Mouse (Mus musculus): ENCODE data around the gene Lrba. TPM values are rescaled to one million over a fixed set of nuclear protein-coding genes. Genes with fewer than 3 reads are reported as not detected.
A peak's percentile ranks its signal among the peaks of the same experiment; 100 is the strongest.

The Lrba gene
- 5.1 and 5.4 TPM in 2 replicates for polyA plus RNA-seq (2012; rRNA removed)

DNA sequence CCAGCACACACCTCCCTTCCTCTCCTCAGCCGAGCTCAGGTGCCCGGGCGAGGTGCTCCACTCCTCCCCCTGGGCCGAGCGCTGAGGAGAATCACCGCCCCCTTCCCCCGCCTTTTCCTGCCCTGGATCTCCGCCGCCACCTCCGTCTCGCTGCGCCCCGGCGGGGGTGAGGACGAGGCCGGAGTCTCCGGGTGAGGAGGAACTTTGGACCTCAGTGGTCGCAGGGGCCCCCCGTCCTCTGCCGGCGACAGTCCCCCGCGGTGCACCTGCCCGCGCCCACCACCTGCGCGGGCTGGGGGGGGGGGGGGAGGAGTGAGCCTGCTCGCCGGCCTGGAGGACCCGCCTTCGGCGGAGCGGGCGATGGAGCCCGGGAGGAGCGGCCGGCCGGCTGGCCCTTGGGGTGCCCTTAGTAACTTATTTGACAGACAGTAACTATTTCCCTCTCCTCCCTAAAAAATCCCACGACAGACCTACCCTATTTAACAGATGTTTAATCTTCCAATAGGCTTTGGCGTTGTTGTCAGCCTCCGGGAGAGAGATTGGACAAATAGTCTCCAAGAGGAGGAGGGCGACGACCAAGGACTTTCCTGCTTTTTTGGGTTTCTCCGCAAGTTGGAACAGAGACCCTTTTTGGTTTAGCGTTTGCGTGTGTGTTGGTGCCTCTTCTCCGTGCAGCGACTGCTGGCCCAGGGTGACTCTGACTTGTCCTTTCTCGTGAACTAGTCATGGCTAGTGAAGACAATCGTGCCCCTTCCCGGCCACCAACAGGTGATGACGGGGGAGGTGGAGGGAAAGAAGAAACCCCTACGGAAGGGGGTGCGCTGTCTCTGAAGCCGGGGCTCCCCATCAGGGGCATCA lies at the start of gene Lrba:
TSS of gene Lrba (plus strand) at position 117 of the 858 bp plus-strand sequence.
- no peaks in the 10 kb centered on the region for H3K27me3 ChIP-seq (ENCODE audit: control insufficient read depth, insufficient read depth, low read length)
- peak within 1 kb of the TSS; percentile 91 for H3K27ac ChIP-seq (ENCODE audit: control insufficient read depth, insufficient read depth, low read depth, low read length)
- no peaks in the 10 kb centered on the region for H3K36me3 ChIP-seq (ENCODE audit: control insufficient read depth, insufficient read depth, low read length)
- peak within 1 kb of the TSS; percentile 91 for H3K4me3 ChIP-seq (ENCODE audit: control insufficient read depth, low read depth, low read length)
- TF ChIP-seq POLR2A (IDR thresholded peaks at IDR 0.05; ENCODE audit: control insufficient read depth, low read depth, low read length) (peak; percentile 17; the same call in 1 of the 2 replicates), CTCF (IDR thresholded peaks at IDR 0.05; ENCODE audit: control insufficient read depth, insufficient read depth, insufficient replicate concordance, low read depth, low read length) (no peak)
- H3K4me1 ChIP-seq (ENCODE audit: control insufficient read depth, insufficient read depth, low read length): peaks cover 4% of the 10 kb centered on the region

DNA sequence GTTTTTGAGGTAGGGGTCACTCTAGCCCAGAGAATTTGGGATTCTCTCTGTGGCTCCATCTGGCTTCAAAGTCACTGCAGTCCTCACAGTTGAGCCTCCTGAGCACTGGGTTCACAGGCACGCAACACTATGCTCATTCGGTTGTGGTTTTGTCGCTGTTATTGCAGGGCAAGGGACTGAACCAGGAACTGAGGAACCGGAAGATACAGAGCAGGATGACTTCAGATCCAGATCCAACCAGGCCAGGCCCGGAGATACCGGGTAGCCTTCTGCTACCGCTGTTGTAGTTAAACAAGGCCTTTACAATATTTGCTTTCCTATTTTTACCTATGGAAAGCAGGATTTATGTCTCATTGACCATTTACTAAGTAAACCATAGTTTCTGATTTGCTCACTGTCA lies 44.8 kb upstream of the Lrba start:
- H3K27ac ChIP-seq (ENCODE audit: control insufficient read depth, insufficient read depth, low read depth, low read length): no peak overlapping the region
- no peaks in the 10 kb centered on the region; the same call in 1 of the 2 replicates for H3K4me1 ChIP-seq (ENCODE audit: control insufficient read depth, insufficient read depth, low read length)
- no peak for TF ChIP-seq POLR2A (IDR thresholded peaks at IDR 0.05; ENCODE audit: control insufficient read depth, low read depth, low read length)
- H3K27me3 ChIP-seq (ENCODE audit: control insufficient read depth, insufficient read depth, low read length): no peaks in the 10 kb centered on the region
- H3K36me3 ChIP-seq (ENCODE audit: control insufficient read depth, insufficient read depth, low read length): no peaks in the 10 kb centered on the region
- no peak overlapping the region for H3K4me3 ChIP-seq (ENCODE audit: control insufficient read depth, low read depth, low read length)

DNA sequence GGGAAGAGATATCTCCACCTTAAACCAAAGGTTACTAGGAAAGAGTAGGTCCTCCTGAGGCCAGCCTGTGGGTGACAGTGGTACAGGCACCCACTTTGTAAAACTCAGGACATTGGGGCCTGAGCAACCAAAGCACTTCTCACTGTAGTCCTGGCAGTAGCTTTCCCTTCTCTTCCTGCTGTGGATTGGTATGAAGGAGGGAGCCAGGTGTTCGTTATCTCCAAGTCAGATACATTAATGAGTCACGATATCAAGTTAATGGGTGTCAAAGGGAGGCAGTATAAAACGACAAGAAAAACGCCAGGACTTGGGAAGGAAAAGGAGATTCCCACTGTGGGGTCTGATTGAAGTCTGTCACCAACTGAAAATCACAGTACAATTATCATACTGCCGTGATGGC lies 43.4 kb upstream of the Lrba start:
- no peaks in the 10 kb centered on the region for H3K36me3 ChIP-seq (ENCODE audit: control insufficient read depth, insufficient read depth, low read length)
- H3K4me3 ChIP-seq (ENCODE audit: control insufficient read depth, low read depth, low read length): no peak overlapping the region
- TF ChIP-seq CTCF (IDR thresholded peaks at IDR 0.05; ENCODE audit: control insufficient read depth, insufficient read depth, insufficient replicate concordance, low read depth, low read length) (no peak), POLR2A (IDR thresholded peaks at IDR 0.05; ENCODE audit: control insufficient read depth, low read depth, low read length) (no peak)

DNA sequence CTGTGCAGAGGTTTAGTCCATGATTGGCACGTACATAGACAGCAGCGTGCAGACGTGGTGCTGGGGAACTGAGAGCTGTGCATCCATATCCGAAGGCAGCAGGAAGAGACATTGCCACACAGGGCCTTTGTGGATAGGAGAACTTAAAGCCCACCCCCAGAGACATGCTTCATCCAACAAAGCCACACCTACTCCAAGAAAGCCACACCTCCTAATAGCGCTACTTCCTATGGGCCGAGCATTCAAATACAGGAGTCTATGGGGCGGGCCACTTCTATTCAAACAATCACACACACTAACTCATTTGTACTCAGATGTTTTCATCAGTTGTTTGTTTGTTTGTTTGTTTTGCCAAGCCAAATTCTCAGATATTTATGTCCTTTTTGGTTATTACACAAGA lies 39.9 kb upstream of the Lrba start:
- Histone ChIP-seq H3K27ac (ENCODE audit: control insufficient read depth, insufficient read depth, low read depth, low read length) (no peak overlapping the region), H3K36me3 (ENCODE audit: control insufficient read depth, insufficient read depth, low read length) (no peaks in the 10 kb centered on the region), H3K27me3 (ENCODE audit: control insufficient read depth, insufficient read depth, low read length) (no peaks in the 10 kb centered on the region), H3K4me1 (ENCODE audit: control insufficient read depth, insufficient read depth, low read length) (no peaks in the 10 kb centered on the region), H3K4me3 (ENCODE audit: control insufficient read depth, low read depth, low read length) (no peak overlapping the region)
- no peak for TF ChIP-seq CTCF (IDR thresholded peaks at IDR 0.05; ENCODE audit: control insufficient read depth, insufficient read depth, insufficient replicate concordance, low read depth, low read length)
- TF ChIP-seq POLR2A (IDR thresholded peaks at IDR 0.05; ENCODE audit: control insufficient read depth, low read depth, low read length): no peak

More for the DNA sequence above, 43.4 kb upstream of the Lrba start:
- H3K27ac ChIP-seq (ENCODE audit: control insufficient read depth, insufficient read depth, low read depth, low read length): no peak overlapping the region
- H3K4me1 ChIP-seq (ENCODE audit: control insufficient read depth, insufficient read depth, low read length): no peaks in the 10 kb centered on the region; the same call in 1 of the 2 replicates
- H3K27me3 ChIP-seq (ENCODE audit: control insufficient read depth, insufficient read depth, low read length): no peaks in the 10 kb centered on the region

DNA sequence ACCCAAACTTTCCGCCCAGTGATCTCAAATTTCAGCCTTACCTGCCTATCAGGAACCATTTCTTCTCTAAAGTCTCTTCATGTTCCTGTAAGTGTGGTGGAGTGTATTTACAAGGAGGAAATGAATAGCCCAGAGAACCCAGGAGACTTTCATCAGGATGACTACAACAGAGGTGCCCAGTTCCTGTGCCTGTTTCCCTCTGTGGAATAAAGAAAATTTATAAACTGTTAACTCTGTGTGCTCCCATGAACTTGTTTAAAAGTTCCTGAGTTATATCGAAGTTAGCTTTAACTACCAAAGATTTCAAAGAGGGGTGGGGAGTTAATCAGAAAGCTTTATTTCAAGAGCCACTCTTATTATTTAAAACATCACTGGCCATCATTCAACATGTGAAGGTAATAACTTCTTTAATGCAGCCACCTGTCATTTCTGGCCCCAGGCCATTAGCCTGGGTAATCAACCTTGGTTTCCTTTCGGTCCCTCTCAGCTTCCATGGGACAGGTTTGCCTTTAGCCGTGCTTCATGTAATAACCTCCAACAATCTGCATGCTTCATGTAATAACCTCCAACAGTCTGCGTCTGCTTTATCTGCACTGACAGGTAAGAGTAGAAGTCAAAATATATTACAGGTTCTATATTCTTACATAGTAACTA lies 36.6 kb upstream of the Lrba start:
- Histone ChIP-seq H3K4me3 (ENCODE audit: control insufficient read depth, low read depth, low read length) (no peak overlapping the region), H3K36me3 (ENCODE audit: control insufficient read depth, insufficient read depth, low read length) (no peaks in the 10 kb centered on the region), H3K4me1 (ENCODE audit: control insufficient read depth, insufficient read depth, low read length) (no peaks in the 10 kb centered on the region), H3K27me3 (ENCODE audit: control insufficient read depth, insufficient read depth, low read length) (no peaks in the 10 kb centered on the region), H3K27ac (ENCODE audit: control insufficient read depth, insufficient read depth, low read depth, low read length) (no peak overlapping the region)
- TF ChIP-seq POLR2A (IDR thresholded peaks at IDR 0.05; ENCODE audit: control insufficient read depth, low read depth, low read length) (no peak), CTCF (IDR thresholded peaks at IDR 0.05; ENCODE audit: control insufficient read depth, insufficient read depth, insufficient replicate concordance, low read depth, low read length) (no peak)

DNA sequence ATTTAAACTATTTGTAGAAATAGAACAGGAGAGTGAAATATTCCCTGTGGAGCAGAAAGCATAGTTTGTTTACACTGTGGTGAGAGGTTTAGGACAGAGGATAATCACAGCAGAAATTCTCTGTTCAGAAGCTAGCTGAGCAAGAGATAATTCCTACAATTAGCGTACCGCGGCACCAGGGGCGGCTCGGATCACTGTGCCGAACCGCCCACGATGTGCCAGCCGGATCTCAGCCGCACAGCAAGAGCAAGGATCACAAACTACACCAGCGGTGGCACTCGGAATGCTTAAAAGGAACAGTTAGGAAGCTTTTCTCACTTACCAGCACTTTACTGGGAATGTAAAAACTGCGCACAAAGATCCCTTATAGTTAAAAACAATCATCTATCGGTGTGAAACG lies 28.5 kb upstream of the Lrba start:
- no peak overlapping the region for H3K27ac ChIP-seq (ENCODE audit: control insufficient read depth, insufficient read depth, low read depth, low read length)
- no peaks in the 10 kb centered on the region for H3K4me1 ChIP-seq (ENCODE audit: control insufficient read depth, insufficient read depth, low read length)
- H3K27me3 ChIP-seq (ENCODE audit: control insufficient read depth, insufficient read depth, low read length): no peaks in the 10 kb centered on the region
- no peak for TF ChIP-seq CTCF (IDR thresholded peaks at IDR 0.05; ENCODE audit: control insufficient read depth, insufficient read depth, insufficient replicate concordance, low read depth, low read length)
- TF ChIP-seq POLR2A (IDR thresholded peaks at IDR 0.05; ENCODE audit: control insufficient read depth, low read depth, low read length): no peak
- no peak overlapping the region for H3K4me3 ChIP-seq (ENCODE audit: control insufficient read depth, low read depth, low read length)
- no peaks in the 10 kb centered on the region for H3K36me3 ChIP-seq (ENCODE audit: control insufficient read depth, insufficient read depth, low read length)

DNA sequence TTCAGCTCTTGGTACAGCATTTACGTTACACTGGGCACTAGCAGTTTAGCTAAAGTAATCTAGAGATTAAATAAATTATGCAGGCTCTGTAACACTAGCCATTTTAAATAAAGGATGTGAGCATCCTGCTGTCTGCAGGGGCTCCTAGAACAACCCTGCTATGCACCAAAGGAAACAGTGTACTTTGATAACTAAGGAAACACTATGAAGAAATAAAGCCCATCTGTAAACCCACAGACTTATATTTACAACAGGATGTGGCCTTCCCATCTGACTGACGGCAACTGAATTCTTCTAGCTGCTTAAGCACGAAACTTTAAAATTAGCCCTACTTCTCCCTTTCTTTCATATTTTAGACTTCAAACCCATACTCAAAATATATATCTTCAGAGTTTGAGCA lies 28.0 kb upstream of the Lrba start:
- Histone ChIP-seq H3K4me3 (ENCODE audit: control insufficient read depth, low read depth, low read length) (no peak overlapping the region), H3K36me3 (ENCODE audit: control insufficient read depth, insufficient read depth, low read length) (no peaks in the 10 kb centered on the region), H3K4me1 (ENCODE audit: control insufficient read depth, insufficient read depth, low read length) (no peaks in the 10 kb centered on the region), H3K27me3 (ENCODE audit: control insufficient read depth, insufficient read depth, low read length) (no peaks in the 10 kb centered on the region), H3K27ac (ENCODE audit: control insufficient read depth, insufficient read depth, low read depth, low read length) (no peak overlapping the region)
- TF ChIP-seq POLR2A (IDR thresholded peaks at IDR 0.05; ENCODE audit: control insufficient read depth, low read depth, low read length) (no peak), CTCF (IDR thresholded peaks at IDR 0.05; ENCODE audit: control insufficient read depth, insufficient read depth, insufficient replicate concordance, low read depth, low read length) (no peak)

Measured in testis, adult 2 months (tissue).